Mouse (Mus musculus): Measurements from ENCODE around the gene Acyp2.

Acyp2 gene

DNA sequence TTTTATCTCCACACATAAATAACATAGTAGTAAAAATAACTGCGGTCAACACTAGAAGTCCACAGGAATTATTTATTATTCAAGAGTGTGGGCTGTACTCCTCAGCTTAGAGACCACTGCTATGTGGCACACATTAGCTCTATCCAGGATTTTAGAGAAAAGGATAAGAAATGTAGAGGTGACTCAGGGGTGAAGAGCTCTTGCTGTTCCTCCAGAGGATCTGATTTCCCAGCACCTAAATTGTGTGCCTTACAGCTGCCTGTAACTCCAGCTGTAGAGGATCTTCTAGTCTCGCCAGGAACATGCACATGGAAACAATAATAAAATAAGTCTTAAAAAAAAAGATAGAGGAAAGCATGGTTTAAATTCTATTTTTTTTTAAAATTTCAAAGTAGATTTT lies 70.5 kb downstream of the Acyp2 start:
- DNase-seq (ENCODE audit: low read depth): no peak

- no peak for DNase-seq (ENCODE audit: low read depth)
Measured at GRCm38 (mm10) chr11:30572790-30573395, 76.5 kb downstream of the Acyp2 start.

GRCm38 (mm10) chr11:30570568-30570967 lies 78.8 kb downstream of the Acyp2 start:
- DNase-seq (ENCODE audit: low read depth): no peak

DNA sequence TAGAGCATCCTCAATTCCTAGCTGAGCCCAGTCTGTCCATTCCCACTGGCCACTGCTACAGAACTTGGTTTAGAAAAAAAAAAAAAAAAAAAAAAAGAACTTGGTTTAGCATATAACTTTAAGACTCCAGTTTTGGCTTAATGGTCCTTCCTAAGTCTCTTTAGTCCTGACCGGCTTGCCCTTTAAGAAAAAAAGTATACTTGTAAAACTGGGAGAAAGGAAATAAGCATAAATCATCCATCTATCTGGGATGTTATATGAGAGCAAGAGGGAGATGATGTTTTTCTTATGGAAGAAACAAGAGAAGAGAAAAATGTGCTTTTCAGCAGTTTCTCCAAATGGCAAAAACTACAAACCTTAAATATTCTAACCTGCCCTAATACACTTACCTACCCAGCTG lies 89.2 kb downstream of the Acyp2 start:
- no peak for DNase-seq (ENCODE audit: low read depth)

- DNase-seq (ENCODE audit: low read depth): no peak
Measured at GRCm38 (mm10) chr11:30553408-30553807, 96.0 kb downstream of the Acyp2 start.

DNA sequence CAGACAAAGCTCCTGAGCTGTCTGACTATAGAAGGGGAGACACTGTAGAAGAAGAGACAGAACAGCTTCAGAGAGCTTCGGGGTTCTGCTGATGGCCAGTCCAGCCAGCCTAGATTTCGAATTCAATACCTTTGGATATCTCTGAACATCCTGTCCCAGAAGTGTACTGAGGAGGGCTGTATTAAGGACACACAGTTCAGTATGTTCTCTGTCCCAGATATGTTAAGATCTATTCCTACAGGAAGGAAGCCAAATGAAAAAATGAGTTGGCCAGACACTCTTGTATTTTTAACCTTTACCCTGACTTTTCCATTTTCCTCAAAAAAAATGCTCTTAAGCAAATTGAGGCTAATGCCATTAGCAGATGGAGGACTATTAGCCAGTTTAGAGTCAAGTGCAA lies 132.3 kb downstream of the Acyp2 start:
- no peak for DNase-seq (ENCODE audit: low read depth)

- DNase-seq (ENCODE audit: low read depth): no peak
Measured at GRCm38 (mm10) chr11:30508178-30508577, 141.2 kb downstream of the Acyp2 start.

- no peak for DNase-seq (ENCODE audit: low read depth)
Measured at GRCm38 (mm10) chr11:30498738-30499355, 150.5 kb downstream of the Acyp2 start.

DNA sequence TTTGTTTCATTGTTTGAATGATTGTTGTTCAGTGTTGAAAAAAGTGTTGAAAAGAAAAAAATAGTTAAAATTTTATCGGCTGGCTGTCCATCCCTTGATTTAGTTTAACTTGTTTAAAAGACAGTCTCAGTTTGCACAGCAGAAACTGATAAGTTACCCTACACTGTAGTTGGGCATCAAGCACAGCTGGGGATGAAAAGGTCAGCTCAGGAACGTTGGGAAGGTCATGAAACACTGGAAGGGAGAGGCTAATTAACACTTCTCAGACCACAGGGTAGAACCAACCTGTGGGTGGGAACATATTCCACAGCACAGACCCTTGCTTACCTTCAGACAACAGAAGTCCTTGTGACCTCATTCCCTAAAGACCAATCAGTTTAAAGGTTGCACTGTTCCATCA lies 152.2 kb downstream of the Acyp2 start:
- no peak for DNase-seq (ENCODE audit: low read depth)

DNA sequence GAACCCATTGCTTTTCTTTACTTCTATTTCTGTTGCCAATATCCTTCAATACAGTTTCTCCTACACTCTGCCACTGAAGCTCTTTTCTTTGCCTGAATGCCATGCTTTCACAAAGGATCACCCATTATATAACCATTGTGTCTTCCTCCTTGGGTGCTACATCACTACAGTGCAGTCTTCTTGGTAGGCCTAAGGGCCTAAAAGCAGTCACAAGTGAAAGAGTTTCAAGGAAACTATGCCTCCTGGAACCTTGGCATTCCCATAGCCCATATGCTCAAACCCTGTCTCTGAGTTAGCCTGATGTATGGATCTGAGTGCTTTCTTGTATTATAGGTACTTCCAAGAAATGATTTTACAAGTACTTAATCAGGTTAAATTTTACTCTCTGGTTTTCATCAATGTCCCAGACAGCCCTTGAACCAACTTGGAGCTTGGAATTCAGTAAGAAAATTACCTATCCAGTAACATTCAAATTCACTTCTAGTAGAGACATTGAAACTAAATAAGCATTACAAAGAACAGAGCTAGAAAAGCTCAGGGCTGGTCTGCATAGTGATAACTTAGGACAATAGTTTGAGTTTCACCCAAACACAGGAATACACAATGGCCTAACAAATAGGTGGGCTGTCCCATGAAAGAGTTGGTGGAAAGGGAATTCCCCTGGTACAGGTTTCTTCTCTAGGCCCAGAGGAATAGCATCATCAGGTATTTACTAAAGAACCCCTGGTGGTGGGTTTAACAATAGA lies 157.7 kb downstream of the Acyp2 start:
- DNase-seq (ENCODE audit: low read depth): no peak

DNA sequence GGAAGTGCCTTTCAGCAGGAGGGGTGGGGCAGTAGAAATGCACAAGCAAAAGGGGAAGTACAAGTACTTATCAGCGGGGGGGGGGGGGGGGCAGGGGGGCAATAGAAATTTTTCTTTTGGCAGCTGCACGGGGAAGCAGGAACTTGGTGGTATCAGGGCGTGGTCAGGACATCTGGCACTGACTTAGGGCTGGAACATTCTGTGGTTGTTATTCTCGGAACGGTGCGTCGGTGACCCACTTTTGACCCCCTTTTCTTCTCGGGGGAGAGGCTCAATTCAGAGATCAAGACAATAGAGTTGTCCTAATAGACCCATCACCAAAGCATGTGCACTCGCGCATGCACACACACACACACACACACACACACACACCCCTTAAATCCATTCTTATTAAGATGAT lies 161.2 kb downstream of the Acyp2 start:
- no peak for DNase-seq (ENCODE audit: low read depth)

- no peak for DNase-seq (ENCODE audit: low read depth)
Measured at GRCm38 (mm10) chr11:30483286-30483685, 166.1 kb downstream of the Acyp2 start.

GRCm38 (mm10) chr11:30471751-30472593 lies 177.4 kb downstream of the Acyp2 start, which contains the start of gene 4930505A04Rik:
Gene 4930505A04Rik, minus strand, starts transcription at chr11:30471827.
- no peak for DNase-seq (ENCODE audit: low read depth)

DNA sequence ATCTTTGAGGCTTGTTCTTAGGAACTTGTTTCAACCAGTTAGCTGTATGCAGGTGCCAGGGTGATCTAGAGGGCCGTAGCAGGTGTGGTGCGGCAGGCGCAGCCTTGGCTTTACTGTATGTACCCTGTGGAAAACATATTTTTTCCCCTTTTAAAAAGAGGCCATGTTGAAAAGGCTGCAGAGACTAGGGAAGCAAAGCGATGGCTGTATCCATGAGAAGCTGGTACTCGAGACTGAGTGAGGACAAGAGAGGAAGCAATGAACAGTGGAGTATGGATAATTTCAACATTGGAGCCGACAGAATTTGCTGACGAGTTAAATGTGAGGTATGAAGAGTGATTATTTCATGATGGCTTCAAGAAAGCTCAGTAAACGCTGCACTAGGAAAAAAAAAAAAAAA lies 178.2 kb downstream of the Acyp2 start:
- no peak for DNase-seq (ENCODE audit: low read depth)

All from 416B (cell line).